Mouse (Mus musculus) layer of hippocampus, adult 8-10 months (tissue): ENCODE measurements around the gene Mgmt. TPM values are rescaled to one million over a fixed set of nuclear protein-coding genes. Genes with fewer than 3 reads are reported as not detected.

Experiments
- DNase-seq, 2 experiments: peaks; one replicate each; pipeline ENCODE4 v3.0.0; 2022; ENCODE audit warnings: low spot score in 2 of 2
- total RNA-seq, 4 experiments: library from RNA; stranded (reverse); gene quantifications; 2 replicates each; pipeline ENCODE4 v1.2.4; 2022

Mgmt gene
- total RNA-seq, 4 experiments from 2014 or later: 0.56 to 2.0 (median 1.4) TPM

GRCm38 (mm10) chr7:137054343-137054742, 159.9 kb downstream of the Mgmt start:
- DNase-seq: no peak

GRCm38 (mm10) chr7:137056126-137056525, 161.7 kb downstream of the Mgmt start:
- no peak for DNase-seq

- no peak for DNase-seq
Measured at GRCm38 (mm10) chr7:137060488-137060887, 166.1 kb downstream of the Mgmt start.

GRCm38 (mm10) chr7:137061109-137061508, 166.7 kb downstream of the Mgmt start:
- no peak for DNase-seq

- no peak for DNase-seq
Measured at GRCm38 (mm10) chr7:137064255-137064654, 169.8 kb downstream of the Mgmt start.

- no peak for DNase-seq
Measured at GRCm38 (mm10) chr7:137065408-137065807, 171.0 kb downstream of the Mgmt start.

GRCm38 (mm10) chr7:137066211-137066610, 171.8 kb downstream of the Mgmt start:
- DNase-seq: no peak

GRCm38 (mm10) chr7:137066997-137067396, 172.6 kb downstream of the Mgmt start:
- DNase-seq: no peak

- no peak for DNase-seq
Measured at GRCm38 (mm10) chr7:137067758-137068157, 173.3 kb downstream of the Mgmt start.

- DNase-seq: no peak
Measured at GRCm38 (mm10) chr7:137068796-137069195, 174.4 kb downstream of the Mgmt start.

- no peak for DNase-seq
Measured at GRCm38 (mm10) chr7:137069768-137070167, 175.4 kb downstream of the Mgmt start.

GRCm38 (mm10) chr7:137071346-137071745, 176.9 kb downstream of the Mgmt start:
- DNase-seq: no peak

GRCm38 (mm10) chr7:137073878-137074277, 179.5 kb downstream of the Mgmt start:
- DNase-seq: no peak

- no peak for DNase-seq
Measured at GRCm38 (mm10) chr7:137074324-137074723, 179.9 kb downstream of the Mgmt start.

- DNase-seq: no peak
Measured at GRCm38 (mm10) chr7:137075301-137075700, 180.9 kb downstream of the Mgmt start.

GRCm38 (mm10) chr7:137080171-137080570, 185.8 kb downstream of the Mgmt start:
- no peak for DNase-seq

- no peak for DNase-seq
Measured at GRCm38 (mm10) chr7:137082171-137082570, 187.8 kb downstream of the Mgmt start.

GRCm38 (mm10) chr7:137084651-137085050, 190.2 kb downstream of the Mgmt start:
- DNase-seq: no peak

- DNase-seq: no peak
Measured at GRCm38 (mm10) chr7:137085969-137086606, 191.7 kb downstream of the Mgmt start.

- DNase-seq: no peak
Measured at GRCm38 (mm10) chr7:137087136-137087535, 192.7 kb downstream of the Mgmt start.

GRCm38 (mm10) chr7:137088141-137088540, 193.7 kb downstream of the Mgmt start:
- no peak for DNase-seq

GRCm38 (mm10) chr7:137094551-137094950, 200.1 kb downstream of the Mgmt start:
- no peak for DNase-seq

- no peak for DNase-seq
Measured at GRCm38 (mm10) chr7:137095702-137096101, 201.3 kb downstream of the Mgmt start.

GRCm38 (mm10) chr7:137099766-137100165, 205.4 kb downstream of the Mgmt start:
- no peak for DNase-seq
